8 mouse cellular contexts compared by ENCODE assay signal in the genomic region with DNA sequence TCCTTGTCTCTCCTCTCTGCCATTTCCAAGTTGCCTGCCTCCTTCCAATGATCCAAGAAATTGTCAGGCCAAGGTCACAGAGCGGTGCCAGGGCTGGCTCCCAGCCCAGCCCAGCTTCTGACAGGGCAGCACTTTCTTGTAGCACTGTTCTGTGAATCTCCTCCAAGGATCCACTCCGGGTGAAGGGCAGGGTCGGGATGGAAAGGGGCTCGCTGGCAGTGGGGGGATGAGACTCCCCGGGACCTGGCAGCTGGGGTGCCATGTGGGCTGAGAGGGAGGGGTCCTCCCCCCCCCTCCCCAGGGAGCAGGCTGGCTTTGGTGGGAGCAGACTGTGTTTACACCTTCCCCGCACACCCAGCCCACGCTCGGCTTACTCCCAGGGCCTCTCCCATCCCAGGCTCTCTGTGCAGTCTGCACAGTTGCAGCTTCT. TPM values are rescaled to one million over a fixed set of nuclear protein-coding genes. Genes with fewer than 3 reads are reported as not detected.
A peak's percentile ranks its signal among the peaks of the same experiment; 100 is the strongest.
DNase-seq lines count a peak whose midpoint lies in the region; ATAC-seq lines count a peak whose summit lies in the region.

No protein-coding gene starts in this region.

- ATAC-seq in granulocyte monocyte progenitor cell, adult 5-6 weeks (replicated peaks; ENCODE audit: poor library complexity, severe bottlenecking), result no peak

- peak; percentile 48 for DNase-seq in gastrocnemius, postnatal 10 days
- no peak for DNase-seq in gastrocnemius, adult 18-20 months (ENCODE audit: low spot score)
- peak; percentile 67 for DNase-seq in right cerebral cortex, adult 18-20 months
- DNase-seq in right cerebral cortex, postnatal 36 days (ENCODE audit: low spot score in 2 of 2), result no peak
- DNase-seq in kidney, postnatal 25 days, result peak; percentile 60 to 76
- peak; percentile 36 for DNase-seq in right cerebral cortex, postnatal 4 days
- DNase-seq in urinary bladder, adult 2 months (ENCODE audit: low spot score), result no peak

RNA-seq across cellular contexts. Expression of a gene that starts 7.8 kb away (rescaled TPM):
- 10 to 100 TPM; 26.6 to 30.3 TPM for total RNA-seq in gastrocnemius, postnatal 10 days (2021)
- total RNA-seq in gastrocnemius, adult 18-20 months (2021), result 10 to 100 TPM; 10.5 to 15.0 TPM
- 156 and 160 TPM in 2 replicates for polyA plus RNA-seq in urinary bladder, adult 2 months (2012; rRNA removed)
- total RNA-seq in granulocyte monocyte progenitor cell, adult 5-6 weeks (2014; fragmentation: Nextera tagmentation), result not detected in 2 replicates
- total RNA-seq in granulocyte monocyte progenitor cell, adult 5-6 weeks (2017), result not detected in 2 replicates

RNA-seq across cellular contexts. Expression of a gene that starts 8.6 kb away (rescaled TPM):
- total RNA-seq in gastrocnemius, postnatal 10 days (2021), result under 1 TPM in 1 of 2 experiments, not detected in 1; 0.81 TPM
- under 1 TPM; 0.34 to 0.50 TPM for total RNA-seq in gastrocnemius, adult 18-20 months (2021)
- polyA plus RNA-seq in urinary bladder, adult 2 months (2012; rRNA removed), result 2.0 and 3.1 TPM in 2 replicates
- total RNA-seq in granulocyte monocyte progenitor cell, adult 5-6 weeks (2014; fragmentation: Nextera tagmentation), result not detected in 2 replicates
- not detected in 2 replicates for total RNA-seq in granulocyte monocyte progenitor cell, adult 5-6 weeks (2017)

RNA-seq across cellular contexts. Expression of a gene that starts 35.1 kb away (rescaled TPM):
- 1 to 10 TPM; 5.2 to 8.4 TPM for total RNA-seq in gastrocnemius, postnatal 10 days (2021)
- total RNA-seq in gastrocnemius, adult 18-20 months (2021), result 10 to 100 TPM; 11.2 to 11.9 TPM
- 15.4 and 17.0 TPM in 2 replicates for polyA plus RNA-seq in urinary bladder, adult 2 months (2012; rRNA removed)
- total RNA-seq in granulocyte monocyte progenitor cell, adult 5-6 weeks (2014; fragmentation: Nextera tagmentation), result 7.3 and 8.6 TPM in 2 replicates
- total RNA-seq in granulocyte monocyte progenitor cell, adult 5-6 weeks (2017), result 2.9 TPM in 2 replicates

Comparison
In these comparisons a context has a peak if more than half of its experiments do, and no peak if none do; other contexts are left out.
1. DNase-seq: peak in gastrocnemius, postnatal 10 days (single experiment), right cerebral cortex, adult 18-20 months (single experiment), kidney, postnatal 25 days (2 of 2) and right cerebral cortex, postnatal 4 days (single experiment); none in gastrocnemius, adult 18-20 months (single experiment), right cerebral cortex, postnatal 36 days (0 of 2) and urinary bladder, adult 2 months (single experiment).
2. RNA of a gene that starts 7.8 kb away (total RNA-seq): 26.6 to 30.3 TPM in gastrocnemius, postnatal 10 days and 10.5 to 15.0 TPM in gastrocnemius, adult 18-20 months; not detected in granulocyte monocyte progenitor cell, adult 5-6 weeks; every median in the first group is over 10 times any median in the second.